Comparison of ENCODE assay signal across 20 mouse cellular contexts in the genomic region with DNA sequence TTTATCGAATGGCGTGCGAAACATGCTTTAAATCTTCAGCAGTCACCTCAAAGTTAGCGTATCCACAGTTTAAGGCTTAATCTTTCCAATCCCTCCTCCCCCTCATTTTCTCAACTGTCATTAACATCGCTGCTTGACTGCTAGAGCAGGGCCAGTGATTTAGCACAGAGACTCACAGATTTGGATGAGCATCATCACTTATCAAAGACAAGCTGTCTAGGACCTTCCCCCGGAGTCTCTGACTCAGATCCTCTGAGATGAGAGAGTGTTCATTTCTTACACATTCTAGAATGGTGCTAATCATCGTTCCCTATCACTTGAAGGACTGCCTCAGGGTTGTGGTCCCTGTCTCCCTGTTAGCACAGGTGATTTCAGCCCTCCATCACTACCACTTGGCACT.
"Had no signal": no experiment of that assay in that cellular context is flagged by ENCODE, and none has a peak within 500 bp of the region (broad histone marks: within the 10 kb centered on the region; RNA-seq: fewer than 3 reads in every experiment).

No protein-coding gene starts in this region.

- H3K9me3 ChIP-seq: limb, embryonic 10.5 days; liver, embryonic 15.5 days; lung, embryonic 15.5 days; midbrain, embryonic 12.5 days had no signal

- H3K36me3 ChIP-seq: limb, embryonic 10.5 days; limb, embryonic 13.5 days; liver, embryonic 12.5 days; liver, embryonic 15.5 days; lung, embryonic 15.5 days; midbrain, embryonic 12.5 days had no signal

- H3K27me3 ChIP-seq: limb, embryonic 13.5 days; liver, embryonic 12.5 days; liver, embryonic 15.5 days; lung, embryonic 15.5 days; midbrain, embryonic 12.5 days had no signal

- DNase-seq: kidney, adult 18-20 months; kidney, adult 9 months; kidney, postnatal 14 days; kidney, postnatal 4 days; liver; lung, adult 18-20 months; lung, postnatal 10 days; lung, postnatal 36 days; right cerebral cortex, postnatal 25 days; thymus, adult 2 months; thymus, postnatal 14 days; thymus, postnatal 4 days had no signal

- H3K4me1 ChIP-seq: liver, embryonic 12.5 days; liver, embryonic 15.5 days; lung, embryonic 15.5 days; midbrain, embryonic 12.5 days had no signal

- H3K4me3 ChIP-seq: left cerebral cortex, adult 2 months; limb, embryonic 10.5 days; limb, embryonic 13.5 days; liver, embryonic 12.5 days; liver, embryonic 15.5 days; lung, embryonic 15.5 days; midbrain, embryonic 12.5 days had no signal

- ATAC-seq: liver, embryonic 12.5 days; midbrain, embryonic 16.5 days had no signal
